Mouse (Mus musculus): Measurements from ENCODE around the gene Fxyd2.

Gene Fxyd2

DNA sequence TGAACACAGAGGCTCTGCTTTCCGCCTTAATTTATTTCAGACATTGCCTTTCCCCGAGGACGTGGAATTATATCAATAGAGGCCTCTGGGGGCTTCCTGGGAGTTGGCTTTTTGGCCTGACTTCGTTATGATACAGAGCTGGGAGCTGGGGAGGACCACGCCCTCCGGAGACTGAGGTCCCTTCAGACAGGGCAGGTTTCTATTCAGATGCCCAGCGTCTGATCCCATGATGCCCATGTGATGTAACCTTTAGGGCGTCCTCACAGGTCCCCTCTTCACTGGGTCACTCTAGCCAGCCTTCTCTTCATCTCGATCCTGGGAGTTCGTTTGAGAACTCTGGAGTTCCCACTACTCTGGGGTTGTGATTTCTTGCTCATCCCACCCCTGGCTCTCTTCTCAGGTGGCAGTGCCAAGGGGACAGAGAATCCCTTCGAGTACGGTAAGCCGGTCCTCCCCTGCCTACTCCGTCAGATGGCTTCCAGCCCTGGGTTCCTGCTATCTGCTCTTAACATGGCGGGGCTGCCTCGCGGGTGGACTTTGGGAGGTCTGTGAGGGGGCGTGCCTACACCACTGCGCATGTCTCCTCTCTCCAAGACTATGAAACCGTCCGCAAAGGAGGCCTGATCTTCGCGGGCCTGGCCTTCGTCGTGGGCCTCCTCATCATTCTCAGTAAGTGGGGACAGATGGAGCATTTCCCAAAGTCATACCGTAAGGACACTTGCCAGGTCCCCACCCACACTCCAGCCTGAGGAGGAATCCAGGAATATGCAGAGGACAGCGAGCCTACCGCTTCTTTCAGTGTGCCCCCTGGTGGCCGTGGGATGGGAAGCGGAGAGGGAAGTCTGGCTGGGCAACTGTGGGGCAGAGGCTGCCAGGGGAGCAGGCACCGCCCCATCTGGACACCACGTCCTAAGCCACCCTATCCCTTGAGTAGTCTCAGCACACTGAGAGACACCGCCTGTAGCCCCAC, 8.5 kb downstream of the Fxyd2 start:
- Histone ChIP-seq H3K27me3 (ENCODE audit: control insufficient read depth, insufficient read depth, low read length, poor library complexity, severe bottlenecking) (no peaks in the 10 kb centered on the region), H3K36me3 (ENCODE audit: control insufficient read depth, insufficient read depth, low read length, poor library complexity, severe bottlenecking) (no peaks in the 10 kb centered on the region)
- peak; percentile 64 for DNase-seq (ENCODE audit: low read depth, low spot score)

DNA sequence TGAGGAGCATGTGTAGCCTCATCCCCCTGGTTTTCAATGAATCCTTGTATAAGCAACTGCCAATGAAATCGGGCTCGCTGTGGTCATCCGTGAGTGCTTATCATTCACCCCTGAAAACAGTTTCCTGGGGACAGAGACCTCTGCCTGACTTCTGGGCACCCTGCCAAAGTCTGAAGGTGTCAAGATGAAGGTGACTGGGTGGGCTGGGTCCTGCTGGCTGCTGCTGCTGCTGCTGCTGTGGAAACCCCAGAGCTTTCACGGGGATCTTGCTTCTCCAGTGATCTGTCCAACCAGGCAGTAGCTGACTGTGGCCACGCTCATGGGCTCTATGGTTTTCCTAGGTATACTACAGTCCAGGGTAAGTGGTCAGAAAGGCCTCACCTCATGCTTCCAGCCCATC, 10.7 kb downstream of the Fxyd2 start:
- no peak for DNase-seq (ENCODE audit: low read depth, low spot score)
- H3K27me3 ChIP-seq (ENCODE audit: control insufficient read depth, insufficient read depth, low read length, poor library complexity, severe bottlenecking) = no peaks in the 10 kb centered on the region
- no peaks in the 10 kb centered on the region for H3K36me3 ChIP-seq (ENCODE audit: control insufficient read depth, insufficient read depth, low read length, poor library complexity, severe bottlenecking)

DNA sequence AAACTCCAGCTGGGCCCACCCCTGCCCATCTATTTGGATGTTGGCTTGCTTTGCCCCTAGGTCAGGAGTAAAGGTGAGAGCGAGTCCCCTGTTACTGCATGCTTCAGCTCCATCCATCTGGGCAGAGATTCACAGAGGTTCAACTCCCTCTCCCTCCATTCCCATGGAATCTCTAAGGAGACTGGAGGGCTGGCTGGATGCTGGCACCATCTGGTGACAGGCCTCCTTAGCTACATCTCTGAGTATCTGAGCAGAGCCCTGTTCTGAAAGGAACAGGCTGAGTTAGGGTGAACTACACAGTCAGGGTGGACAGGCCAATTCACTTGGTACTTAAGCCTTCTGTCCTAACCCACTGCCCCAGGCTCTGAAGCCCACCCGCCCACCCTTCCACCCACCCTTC, 11.1 kb downstream of the Fxyd2 start:
- no peaks in the 10 kb centered on the region for H3K27me3 ChIP-seq (ENCODE audit: control insufficient read depth, insufficient read depth, low read length, poor library complexity, severe bottlenecking)
- DNase-seq (ENCODE audit: low read depth, low spot score) = no peak
- H3K36me3 ChIP-seq (ENCODE audit: control insufficient read depth, insufficient read depth, low read length, poor library complexity, severe bottlenecking) = no peaks in the 10 kb centered on the region

DNA sequence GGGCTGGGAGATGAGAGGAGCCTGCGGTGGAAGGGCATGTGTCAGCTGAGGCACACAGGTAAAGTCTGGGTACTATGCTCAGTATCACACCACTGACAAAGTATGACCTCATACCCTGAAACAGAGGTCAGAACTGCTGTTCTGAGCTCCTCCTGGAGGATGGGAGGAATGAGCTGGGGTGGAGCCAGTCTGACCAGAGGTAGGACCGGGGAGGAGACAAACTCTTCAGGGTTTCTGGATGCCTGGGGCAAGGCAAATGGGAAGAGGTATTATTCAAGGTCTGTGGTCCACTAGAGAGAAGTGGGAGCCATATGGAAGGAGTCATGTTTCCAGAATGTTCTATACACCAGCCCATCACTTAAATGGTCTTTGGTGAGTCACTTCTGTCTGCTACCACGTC, 11.6 kb downstream of the Fxyd2 start:
- no peak for DNase-seq (ENCODE audit: low read depth, low spot score)
- H3K27me3 ChIP-seq (ENCODE audit: control insufficient read depth, insufficient read depth, low read length, poor library complexity, severe bottlenecking) = no peaks in the 10 kb centered on the region

DNA sequence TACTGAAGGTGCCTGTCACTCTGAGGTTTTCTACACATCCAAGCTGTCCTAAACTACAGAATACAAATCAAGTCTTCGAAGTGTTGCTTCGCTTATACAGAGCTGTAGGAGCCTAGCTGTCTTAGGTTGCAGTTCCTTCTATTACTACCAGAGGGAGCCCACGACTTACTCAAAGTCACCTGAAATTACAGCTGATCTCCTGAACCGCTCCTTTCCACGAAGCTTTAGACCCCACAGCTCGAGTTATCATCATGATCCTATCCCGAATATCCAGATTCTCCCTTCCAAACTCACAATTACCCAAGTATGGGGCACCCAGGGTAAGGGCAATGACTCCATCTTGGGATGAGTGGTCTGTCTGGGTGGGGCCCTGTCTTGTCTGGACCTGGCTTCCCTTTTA, 12.3 kb downstream of the Fxyd2 start:
- Histone ChIP-seq H3K36me3 (ENCODE audit: control insufficient read depth, insufficient read depth, low read length, poor library complexity, severe bottlenecking) (no peaks in the 10 kb centered on the region), H3K27me3 (ENCODE audit: control insufficient read depth, insufficient read depth, low read length, poor library complexity, severe bottlenecking) (no peaks in the 10 kb centered on the region)
- DNase-seq (ENCODE audit: low read depth, low spot score) = peak; percentile 76

More for the DNA sequence above, 11.6 kb downstream of the Fxyd2 start:
- no peaks in the 10 kb centered on the region for H3K36me3 ChIP-seq (ENCODE audit: control insufficient read depth, insufficient read depth, low read length, poor library complexity, severe bottlenecking)

DNA sequence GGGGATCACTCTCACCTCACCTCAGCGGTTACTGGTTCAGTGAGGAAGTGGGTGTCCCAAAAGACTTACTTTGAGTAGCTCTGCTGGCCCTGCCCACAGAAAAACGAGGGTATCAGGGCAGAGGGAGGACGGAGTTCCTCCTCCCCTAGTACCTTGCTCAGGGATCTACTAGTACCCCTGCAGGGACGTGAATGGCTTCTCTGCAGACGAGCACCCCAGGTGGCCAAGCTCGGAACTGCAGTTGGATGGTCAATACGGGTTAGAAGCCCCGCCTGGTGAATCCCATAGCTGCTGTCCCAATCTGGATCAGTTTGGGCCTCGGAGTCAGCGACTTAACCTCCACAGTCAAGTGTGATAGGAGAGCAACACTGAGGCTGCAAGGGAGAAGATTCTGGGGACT, 12.8 kb downstream of the Fxyd2 start:
- H3K36me3 ChIP-seq (ENCODE audit: control insufficient read depth, insufficient read depth, low read length, poor library complexity, severe bottlenecking) = no peaks in the 10 kb centered on the region
- peak; percentile 90 for DNase-seq (ENCODE audit: low read depth, low spot score)
- no peaks in the 10 kb centered on the region for H3K27me3 ChIP-seq (ENCODE audit: control insufficient read depth, insufficient read depth, low read length, poor library complexity, severe bottlenecking)

DNA sequence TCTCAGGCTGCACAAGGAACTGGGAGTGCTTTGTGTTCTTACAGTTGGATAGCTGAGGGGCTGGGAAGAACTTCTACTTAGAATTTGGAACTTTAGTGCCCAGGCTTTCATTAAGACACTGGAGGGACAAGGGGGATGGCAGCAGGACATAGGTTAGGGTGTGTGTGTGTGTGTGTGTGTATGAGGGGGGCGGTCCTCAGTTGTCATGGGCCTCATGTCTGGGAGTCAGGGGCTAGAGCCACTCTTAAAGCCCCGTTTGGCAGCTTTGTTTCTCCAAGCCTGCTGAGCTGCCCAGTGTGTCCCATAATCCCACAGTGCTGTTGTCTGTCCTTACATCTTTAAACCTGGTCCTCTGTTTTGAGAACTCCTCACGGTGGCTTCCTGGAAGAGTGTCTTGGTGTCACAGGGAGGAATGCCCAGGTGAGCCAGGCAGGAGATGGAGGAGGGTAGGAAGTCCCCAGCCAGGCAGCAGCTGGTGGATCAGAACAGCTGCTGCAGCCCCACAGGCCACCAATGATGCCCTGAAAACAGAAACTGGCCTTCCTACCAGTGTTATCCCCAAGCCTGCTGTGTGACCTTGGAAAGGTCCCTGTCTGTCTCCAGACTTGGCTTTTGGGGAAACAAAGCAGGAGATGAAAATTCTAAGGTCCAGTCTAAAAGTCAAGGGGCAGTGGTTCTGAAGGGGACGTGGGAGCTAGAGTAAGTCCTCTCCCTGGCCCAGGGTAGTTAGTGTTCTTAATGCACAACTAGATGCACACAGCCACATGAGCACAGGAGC, 13.4 kb downstream of the Fxyd2 start:
- Histone ChIP-seq H3K36me3 (ENCODE audit: control insufficient read depth, insufficient read depth, low read length, poor library complexity, severe bottlenecking) (no peaks in the 10 kb centered on the region), H3K27me3 (ENCODE audit: control insufficient read depth, insufficient read depth, low read length, poor library complexity, severe bottlenecking) (no peaks in the 10 kb centered on the region)
- no peak for DNase-seq (ENCODE audit: low read depth, low spot score)

DNA sequence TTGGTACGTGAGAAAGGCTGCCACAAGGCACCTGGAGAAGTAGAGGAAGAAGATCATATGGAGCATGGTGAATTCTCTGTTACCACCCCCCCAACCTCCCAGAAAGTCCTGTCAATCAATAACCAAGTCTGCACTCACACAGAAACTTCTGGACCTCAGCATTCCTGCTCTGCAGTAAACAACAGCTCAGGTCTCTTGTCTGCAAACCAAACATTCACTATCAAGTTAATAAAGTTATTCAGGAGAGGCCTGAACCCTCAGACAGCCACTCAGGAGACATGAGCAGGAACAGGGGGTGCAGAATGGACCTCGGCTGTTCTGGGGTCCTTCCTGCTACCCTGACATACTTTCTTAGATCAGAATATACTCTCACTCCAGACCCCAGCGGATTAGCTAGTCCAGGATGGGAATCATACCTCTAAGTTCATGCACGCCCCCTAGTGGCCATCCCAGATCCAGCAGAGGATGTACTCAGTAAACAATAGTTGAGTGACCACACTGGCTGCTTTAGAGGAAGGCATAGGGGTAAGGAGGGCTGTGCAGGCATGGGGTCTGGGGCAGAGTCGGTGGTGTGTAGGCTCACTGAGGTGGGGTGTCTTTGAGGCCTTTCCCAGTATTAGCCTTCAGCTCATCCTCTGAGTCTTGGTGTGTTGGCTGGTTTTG, 14.1 kb downstream of the Fxyd2 start:
- Histone ChIP-seq H3K27me3 (ENCODE audit: control insufficient read depth, insufficient read depth, low read length, poor library complexity, severe bottlenecking) (no peaks in the 10 kb centered on the region), H3K36me3 (ENCODE audit: control insufficient read depth, insufficient read depth, low read length, poor library complexity, severe bottlenecking) (no peaks in the 10 kb centered on the region)
- DNase-seq (ENCODE audit: low read depth, low spot score) = peak; percentile 47

DNA sequence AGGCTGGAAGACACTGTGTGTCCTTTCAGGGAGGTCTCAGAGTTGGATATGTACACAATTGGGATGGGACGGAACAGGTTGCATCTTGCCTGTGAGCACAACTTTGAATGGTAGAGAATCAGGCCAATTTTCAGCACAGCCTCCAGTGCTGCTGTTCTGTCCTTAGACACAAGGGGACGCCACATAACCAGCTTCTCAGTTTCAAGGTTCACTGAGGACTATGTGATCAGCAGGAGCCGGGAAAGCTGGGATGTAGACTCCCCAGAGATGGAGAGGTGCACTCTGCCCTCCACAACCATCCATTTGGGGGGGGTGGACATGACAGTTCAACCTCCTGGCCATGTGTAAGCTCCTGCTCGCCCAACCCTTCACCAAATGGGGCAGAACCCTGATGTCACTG, 16.4 kb downstream of the Fxyd2 start:
- Histone ChIP-seq H3K27me3 (ENCODE audit: control insufficient read depth, insufficient read depth, low read length, poor library complexity, severe bottlenecking) (no peaks in the 10 kb centered on the region), H3K36me3 (ENCODE audit: control insufficient read depth, insufficient read depth, low read length, poor library complexity, severe bottlenecking) (no peaks in the 10 kb centered on the region)
- DNase-seq (ENCODE audit: low read depth, low spot score) = no peak

DNA sequence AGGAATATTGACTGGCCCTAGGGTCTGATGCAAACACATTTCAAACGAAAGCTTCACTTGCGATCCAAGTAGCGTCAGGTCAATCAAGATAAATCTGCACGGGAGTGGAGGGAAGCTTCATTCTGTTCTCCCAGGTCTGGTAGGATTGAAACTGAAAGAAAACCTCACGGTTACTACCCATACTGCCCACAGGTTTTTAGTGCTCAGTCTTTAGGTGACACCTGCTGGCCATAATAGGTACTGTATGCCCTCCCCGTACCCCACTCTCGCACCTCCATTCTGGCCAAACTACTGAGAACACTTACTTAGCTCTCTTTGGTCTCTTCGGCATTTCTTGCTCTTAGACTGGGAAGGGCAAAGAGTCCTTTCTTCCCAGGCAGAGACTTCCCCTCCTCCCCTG, 17.8 kb downstream of the Fxyd2 start:
- no peaks in the 10 kb centered on the region for H3K27me3 ChIP-seq (ENCODE audit: control insufficient read depth, insufficient read depth, low read length, poor library complexity, severe bottlenecking)
- DNase-seq (ENCODE audit: low read depth, low spot score) = peak; percentile 88
- no peaks in the 10 kb centered on the region for H3K36me3 ChIP-seq (ENCODE audit: control insufficient read depth, insufficient read depth, low read length, poor library complexity, severe bottlenecking)

DNA sequence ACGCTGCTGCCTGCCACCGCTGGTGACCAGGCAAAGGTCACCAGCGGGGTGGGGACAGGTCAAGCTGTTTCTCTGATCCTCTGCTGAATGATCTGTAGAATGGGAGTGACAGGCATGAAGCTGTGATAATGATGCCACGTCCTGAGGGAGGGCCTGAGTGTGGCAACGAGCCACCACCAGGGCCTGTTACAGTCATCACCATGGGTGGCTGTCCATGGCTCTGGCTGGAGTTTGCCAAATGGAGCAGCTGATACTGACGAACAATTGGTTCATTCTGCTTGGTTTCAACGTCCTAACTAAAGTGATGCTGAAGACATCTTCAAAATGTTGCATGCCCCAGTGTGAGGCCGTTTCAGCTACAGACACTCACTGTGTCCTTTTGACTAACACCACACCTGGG, 18.8 kb downstream of the Fxyd2 start:
- H3K27me3 ChIP-seq (ENCODE audit: control insufficient read depth, insufficient read depth, low read length, poor library complexity, severe bottlenecking) = no peaks in the 10 kb centered on the region
- no peak for DNase-seq (ENCODE audit: low read depth, low spot score)

DNA sequence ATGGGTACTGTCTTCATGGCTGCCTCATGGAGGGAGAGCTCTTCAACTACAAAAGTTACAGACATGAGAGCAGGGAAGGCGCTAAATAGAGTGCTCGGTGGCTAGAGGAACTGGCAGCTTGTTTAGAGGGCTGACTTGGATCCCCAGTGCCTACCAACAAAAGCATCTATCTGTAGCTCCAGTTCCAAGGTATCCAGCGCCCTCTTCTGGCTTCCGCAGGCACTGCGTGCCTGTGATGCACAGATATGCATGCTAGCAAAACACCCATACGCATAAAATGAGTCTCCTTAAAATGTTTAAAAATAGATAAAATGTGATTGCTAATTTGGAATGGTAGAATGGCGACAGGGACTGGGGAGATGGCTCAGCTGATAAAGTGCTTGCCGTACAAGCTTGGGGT, 21.7 kb downstream of the Fxyd2 start:
- no peaks in the 10 kb centered on the region for H3K36me3 ChIP-seq (ENCODE audit: control insufficient read depth, insufficient read depth, low read length, poor library complexity, severe bottlenecking)
- DNase-seq (ENCODE audit: low read depth, low spot score) = peak; percentile 46
- no peaks in the 10 kb centered on the region for H3K27me3 ChIP-seq (ENCODE audit: control insufficient read depth, insufficient read depth, low read length, poor library complexity, severe bottlenecking)

More for the DNA sequence above, 18.8 kb downstream of the Fxyd2 start:
- H3K36me3 ChIP-seq (ENCODE audit: control insufficient read depth, insufficient read depth, low read length, poor library complexity, severe bottlenecking) = no peaks in the 10 kb centered on the region

DNA sequence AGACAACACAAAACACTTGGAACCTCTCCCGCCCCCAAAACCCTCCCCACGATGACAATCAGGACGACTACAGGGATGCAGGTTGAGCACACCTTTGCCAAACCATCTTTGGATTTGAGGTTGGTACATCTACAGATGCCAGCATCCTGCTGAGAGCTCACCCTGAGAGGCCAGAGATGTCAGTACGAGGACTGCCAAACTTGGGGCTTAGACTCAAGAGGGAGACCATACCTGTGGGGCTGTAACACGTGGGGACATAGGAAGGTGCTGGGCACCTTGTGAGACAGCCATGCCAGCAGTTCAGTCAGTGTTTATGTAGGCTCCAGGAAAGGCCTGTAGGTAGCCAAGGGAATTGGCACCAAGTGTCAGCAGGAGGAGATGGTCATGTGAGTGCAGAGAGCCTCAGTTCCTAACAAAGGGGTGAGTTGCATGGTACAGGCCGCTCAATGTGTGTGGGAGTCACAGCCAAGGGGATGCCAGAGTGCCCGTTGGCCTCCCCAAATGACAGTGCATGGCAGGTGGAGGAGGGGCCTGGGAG, 23.4 kb downstream of the Fxyd2 start:
- no peaks in the 10 kb centered on the region for H3K36me3 ChIP-seq (ENCODE audit: control insufficient read depth, insufficient read depth, low read length, poor library complexity, severe bottlenecking)
- no peak for DNase-seq (ENCODE audit: low read depth, low spot score)
- no peaks in the 10 kb centered on the region for H3K27me3 ChIP-seq (ENCODE audit: control insufficient read depth, insufficient read depth, low read length, poor library complexity, severe bottlenecking)

DNA sequence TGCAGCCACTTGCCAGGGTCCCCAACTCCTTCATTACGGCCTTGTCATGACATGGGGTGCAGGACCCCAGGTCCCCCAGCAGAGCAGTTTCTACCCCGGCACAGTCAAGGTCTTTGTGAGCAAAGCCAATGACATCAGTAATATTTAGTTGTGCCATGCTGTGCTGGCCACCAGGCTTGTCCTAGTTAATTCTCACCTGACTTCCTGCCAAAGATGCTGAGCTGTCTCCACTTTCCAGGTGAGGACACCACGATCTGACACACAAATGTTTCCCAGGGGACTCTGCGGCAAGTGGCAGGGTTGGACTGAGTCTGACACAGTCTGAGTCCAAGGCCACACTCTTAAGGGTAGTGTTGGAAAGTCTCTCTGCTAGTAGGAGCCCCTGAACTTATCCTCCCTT, 27.0 kb downstream of the Fxyd2 start, which contains the start of gene Dscaml1:
Gene Dscaml1, plus strand, starts transcription at position 173 of the 400 bp plus-strand sequence.
- no peak for DNase-seq (ENCODE audit: low read depth, low spot score)
- H3K36me3 ChIP-seq (ENCODE audit: control insufficient read depth, insufficient read depth, low read length, poor library complexity, severe bottlenecking) = no peaks in the 10 kb centered on the region
- no peaks in the 10 kb centered on the region for H3K27me3 ChIP-seq (ENCODE audit: control insufficient read depth, insufficient read depth, low read length, poor library complexity, severe bottlenecking)
